Mouse (Mus musculus) ovary, postnatal 36 days (tissue): Measurements from ENCODE around the gene Usp25.
A peak's percentile ranks its signal among the peaks of the same experiment; 100 is the strongest.

Source experiments
- DNase-seq: peaks from one replicate; pipeline ENCODE4 v3.0.0; 2022; ENCODE audit warnings: low spot score, mixed read lengths

Gene Usp25

DNA sequence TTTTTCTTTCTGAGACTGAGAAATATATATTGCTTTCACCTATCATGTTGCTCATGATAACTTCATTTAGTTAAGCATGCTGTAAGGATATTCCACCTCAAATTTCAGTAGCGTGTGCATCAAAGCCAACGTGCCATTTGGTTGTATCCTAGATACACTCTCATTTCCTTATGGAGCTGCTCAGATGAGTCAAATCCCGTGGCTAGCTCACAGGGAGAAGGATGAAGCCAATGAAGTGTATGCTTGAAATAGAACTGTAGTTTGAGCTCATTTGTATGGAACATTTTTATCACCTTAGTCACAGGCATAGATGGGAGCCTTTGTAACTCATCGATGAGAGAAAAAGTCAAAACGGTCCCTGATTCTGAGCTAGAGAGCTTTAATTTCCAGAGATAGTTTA is 20.8 kb downstream of the Usp25 start:
- no peak for DNase-seq

DNA sequence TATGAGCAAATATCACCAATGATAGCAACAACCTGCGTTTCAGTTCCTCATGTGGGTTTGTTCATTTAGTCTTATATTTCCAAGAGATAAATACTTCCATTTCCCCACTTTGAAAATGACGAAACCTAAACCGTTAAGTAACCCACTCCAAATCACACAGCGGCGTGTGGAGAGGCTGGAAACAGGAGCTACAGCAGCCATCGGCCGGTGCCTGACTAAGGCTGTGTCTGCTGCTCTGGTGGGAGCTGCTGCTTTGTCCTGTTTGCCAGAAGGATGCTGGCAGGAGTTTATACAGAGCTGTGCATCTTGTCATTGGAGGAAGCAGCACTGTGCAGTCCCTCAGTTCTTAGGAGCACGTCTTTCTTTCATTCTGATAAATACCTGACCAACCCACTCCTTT is 21.2 kb downstream of the Usp25 start:
- DNase-seq, result no peak

DNA sequence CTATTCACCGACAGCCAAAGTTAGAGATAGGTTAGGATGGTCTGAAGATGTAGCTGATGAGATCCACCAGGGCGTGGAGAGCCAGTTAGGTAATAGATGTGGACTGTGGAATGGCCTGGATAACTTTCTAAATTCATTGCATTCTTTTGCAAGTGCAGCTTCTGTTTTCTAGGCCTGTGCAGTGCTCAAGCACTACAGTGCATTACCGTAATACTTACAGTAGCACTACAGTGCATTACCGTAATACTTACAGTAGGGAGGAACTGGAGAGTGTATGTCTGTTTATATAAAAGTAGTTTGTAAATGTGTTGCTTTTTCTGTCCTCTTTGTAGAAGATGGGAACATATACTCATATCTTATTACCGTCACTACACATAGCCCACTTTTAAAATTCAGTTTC is 28.1 kb downstream of the Usp25 start:
- no peak for DNase-seq

DNA sequence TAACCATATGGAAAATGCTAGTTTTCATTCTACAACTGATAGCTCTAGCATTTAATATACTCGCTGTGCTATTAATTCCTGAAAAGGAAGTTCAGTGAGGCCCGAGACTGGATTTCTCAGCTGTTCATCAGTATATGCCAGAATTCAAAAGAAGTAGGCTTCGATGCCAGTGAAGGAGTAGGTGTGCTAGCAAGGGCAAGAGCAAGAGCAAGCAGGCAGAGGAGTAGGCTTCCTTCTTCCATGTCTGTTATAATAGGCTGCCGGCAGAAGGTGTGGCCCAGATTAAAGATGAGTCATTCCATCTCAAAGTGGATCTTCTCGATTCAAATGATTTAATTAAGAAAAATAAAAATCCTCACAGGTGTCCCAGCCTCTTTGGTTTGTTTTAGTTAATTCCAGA is 30.0 kb downstream of the Usp25 start:
- DNase-seq, result no peak

DNA sequence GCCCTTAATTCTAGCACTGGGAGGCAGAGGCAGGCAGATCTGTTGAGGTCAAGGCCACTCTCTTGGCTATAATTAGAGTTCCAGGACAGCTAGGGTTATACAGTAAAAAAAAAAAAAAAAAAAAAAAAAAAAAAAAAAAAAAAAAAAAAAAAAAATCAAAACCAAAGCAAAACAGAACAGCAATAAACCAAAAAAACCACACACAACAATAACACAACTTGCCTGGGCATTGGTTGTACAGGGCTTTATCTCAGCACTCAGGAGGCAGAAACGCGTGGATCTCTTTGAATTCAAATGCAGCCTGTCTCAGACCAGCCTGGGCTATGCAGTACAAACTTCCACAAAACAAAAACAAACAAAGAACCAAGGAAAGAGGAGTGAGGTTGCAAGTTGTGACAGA is 40.7 kb downstream of the Usp25 start:
- no peak for DNase-seq

DNA sequence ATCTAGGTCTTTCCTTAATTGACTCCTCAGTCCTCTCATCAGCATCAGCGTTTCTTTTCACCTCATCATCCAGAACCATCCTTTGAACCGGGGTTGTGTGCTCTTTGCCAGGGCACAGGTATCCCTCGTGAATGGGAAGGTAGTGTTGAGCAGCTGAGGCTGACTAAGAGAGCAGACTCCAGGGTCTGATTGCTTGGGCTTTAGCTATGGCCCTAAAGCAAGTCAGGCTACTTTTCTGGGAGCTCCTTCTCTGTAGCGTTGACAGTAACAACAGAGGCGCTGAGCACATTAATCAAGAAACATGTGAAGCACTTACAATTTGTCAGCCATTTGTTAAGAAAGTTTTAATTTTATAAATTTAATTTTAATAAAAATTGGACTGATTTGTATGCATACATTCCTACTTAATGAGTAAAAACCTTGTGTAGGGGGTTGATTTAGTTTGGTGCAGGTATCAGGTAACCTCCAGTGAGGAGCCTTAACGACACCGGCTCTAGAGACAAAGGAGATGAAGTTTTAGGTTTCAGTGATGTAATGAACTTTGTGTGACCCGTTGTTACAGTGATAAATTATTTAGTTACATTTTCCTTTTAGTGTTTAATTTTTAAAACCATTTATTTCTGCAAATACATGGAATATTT is 42.1 kb downstream of the Usp25 start:
- no peak for DNase-seq

DNA sequence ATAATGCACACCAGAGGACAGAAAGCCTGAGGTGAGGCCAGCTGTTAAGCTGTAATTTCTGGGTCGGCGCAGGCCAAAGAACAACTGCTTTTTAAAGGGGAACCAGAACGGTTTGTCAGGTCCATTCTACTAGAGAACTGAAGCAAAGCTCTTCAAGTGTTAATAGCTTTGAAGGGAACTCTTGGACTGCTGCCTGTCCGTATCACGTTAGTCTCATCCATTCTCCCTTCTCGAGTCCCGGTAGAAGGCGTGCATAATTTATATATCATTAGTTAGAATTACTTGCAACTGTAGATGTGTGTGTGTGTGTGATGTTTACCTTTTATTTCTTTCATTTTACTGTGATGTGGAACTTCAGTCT is 42.6 kb downstream of the Usp25 start:
- no peak for DNase-seq

- DNase-seq, result no peak
These were observed 45.1 kb downstream of the Usp25 start for GRCm38 (mm10) chr16:77058567-77058966.

DNA sequence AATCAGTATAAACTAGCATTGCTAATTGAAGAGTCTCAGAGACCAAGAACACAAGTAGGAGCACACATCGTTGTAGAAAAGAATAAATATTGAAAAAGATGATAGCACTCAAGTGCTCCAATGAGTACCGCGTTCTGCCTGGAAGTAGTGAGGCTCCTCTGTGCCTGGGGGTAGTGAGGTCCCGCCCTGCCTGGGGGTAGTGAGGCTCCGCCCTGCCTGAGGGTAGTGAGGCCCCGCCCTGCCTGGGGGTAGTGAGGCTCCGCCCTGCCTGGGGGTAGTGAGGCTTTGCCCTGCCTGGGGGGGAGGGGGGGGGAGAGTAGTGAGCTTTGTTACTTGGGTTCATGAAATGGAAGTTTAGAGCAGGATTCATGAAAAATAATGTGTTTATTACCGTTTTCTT is 46.7 kb downstream of the Usp25 start:
- peak; percentile 12 for DNase-seq

DNA sequence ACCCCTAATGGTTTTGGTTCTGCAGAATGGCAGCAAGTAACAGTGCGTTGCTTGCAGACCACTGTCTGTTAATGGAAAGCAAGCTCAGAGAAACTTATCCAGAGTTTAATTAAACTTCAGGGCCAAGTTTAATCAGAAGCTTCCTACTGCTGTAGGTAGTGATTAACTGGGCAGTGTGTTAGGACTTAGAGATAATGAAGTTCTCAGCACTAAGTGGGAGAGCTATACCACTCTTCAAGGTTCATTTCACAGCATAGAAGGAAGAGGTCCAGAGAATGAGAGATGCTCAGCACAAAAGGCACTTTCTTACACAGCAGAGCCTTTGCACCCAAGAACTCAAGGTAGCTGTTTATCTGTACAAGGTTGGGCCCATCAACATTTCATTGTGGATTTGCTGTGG is 50.4 kb downstream of the Usp25 start:
- no peak for DNase-seq

GRCm38 (mm10) chr16:77076954-77077735 is 63.6 kb downstream of the Usp25 start:
- DNase-seq, result no peak

GRCm38 (mm10) chr16:77077736-77078005 is 64.2 kb downstream of the Usp25 start:
- no peak for DNase-seq

- no peak for DNase-seq
These were observed 70.6 kb downstream of the Usp25 start for GRCm38 (mm10) chr16:77084071-77084470.

DNA sequence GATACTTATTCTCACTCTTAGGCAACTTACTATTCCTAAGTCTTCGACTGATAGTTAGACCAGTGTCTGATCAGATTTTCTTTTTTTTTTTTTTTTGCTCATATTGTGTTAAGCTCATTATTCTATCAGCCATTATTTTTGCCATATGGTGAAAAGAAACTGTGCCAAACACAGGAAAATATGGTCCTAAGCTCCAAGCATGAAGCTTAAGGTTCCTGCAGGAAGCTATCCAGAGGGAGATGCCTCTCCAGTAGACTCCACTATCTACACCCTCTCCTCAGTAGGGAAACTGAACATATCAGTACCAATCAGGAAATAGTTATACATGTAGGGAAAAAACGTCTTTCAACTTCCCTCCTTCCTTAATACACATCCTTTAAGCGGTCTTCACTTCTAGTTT is 76.3 kb downstream of the Usp25 start:
- DNase-seq, result no peak

DNA sequence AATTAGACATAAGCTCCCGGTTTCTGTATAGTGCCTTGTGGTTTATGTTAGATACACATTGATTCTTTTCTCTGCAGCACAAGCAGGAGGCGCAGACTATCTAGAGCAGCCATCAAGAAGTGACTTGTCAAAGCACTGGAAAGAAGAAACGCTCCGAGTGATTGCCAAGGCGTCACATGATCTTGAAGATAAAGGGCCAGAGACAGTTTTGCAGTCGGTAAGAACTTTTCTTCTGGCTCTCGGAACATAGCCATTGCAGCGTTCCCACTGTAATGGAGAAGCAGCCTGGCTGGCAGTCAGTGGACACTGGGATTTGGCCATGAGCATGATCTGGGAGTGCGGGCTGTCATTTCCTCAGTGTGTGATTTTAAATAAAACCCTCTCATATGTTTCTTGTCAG is 80.0 kb downstream of the Usp25 start:
- peak; percentile 12 for DNase-seq

GRCm38 (mm10) chr16:77095017-77095551 is 81.6 kb downstream of the Usp25 start:
- DNase-seq, result no peak

GRCm38 (mm10) chr16:77099018-77099869 is 85.7 kb downstream of the Usp25 start:
- DNase-seq, result peak; percentile 57

DNA sequence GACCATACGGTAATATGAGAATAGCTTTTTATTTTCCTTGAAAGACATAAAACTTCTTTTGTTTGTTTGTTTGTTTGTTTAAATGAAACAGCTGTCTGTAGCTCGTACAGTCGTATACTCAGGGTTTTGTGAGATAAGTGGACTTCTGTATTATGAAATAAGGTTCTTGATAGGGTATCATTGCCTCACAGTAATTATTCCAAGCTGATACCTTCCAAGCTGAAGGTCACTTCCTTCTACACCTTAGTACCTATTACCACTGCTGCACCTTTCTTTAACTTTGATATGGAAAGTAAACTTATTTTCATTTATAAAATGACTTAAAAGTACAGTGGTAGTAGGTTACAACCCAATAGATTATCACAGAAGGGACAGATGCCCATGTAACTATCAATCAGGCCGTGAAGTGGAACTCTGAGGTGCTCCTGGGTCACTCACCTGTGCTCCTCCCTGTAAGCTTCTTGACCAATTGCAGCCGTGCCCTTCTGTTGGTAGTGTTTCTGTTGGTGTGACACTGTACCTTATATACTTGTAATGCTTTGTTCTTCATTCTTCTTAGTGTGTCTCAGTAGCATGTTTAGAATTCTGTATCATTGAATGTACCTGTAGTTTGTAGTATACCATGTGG is 90.2 kb downstream of the Usp25 start:
- no peak for DNase-seq

DNA sequence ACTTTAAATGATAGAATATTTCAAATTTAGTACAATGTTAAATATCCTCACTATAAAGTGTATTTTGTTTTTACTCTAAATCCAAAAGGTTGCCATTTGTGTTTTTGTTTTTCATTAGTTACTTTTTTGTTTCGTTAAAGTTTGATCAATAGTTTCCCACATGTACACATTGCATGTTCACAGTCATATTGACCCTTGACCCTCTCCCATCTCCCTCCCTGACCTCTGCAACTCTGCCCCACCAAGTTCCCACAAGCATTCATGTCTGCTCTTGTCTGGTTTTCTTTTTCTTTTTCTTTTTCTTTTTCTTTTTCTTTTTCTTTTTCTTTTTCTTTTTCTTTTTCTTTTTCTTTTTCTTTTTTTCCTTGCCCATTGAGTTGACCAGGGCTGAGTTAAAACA is 97.8 kb downstream of the Usp25 start:
- no peak for DNase-seq

- no peak for DNase-seq
These were observed 112.4 kb downstream of the Usp25 start for GRCm38 (mm10) chr16:77125908-77126307.

DNA sequence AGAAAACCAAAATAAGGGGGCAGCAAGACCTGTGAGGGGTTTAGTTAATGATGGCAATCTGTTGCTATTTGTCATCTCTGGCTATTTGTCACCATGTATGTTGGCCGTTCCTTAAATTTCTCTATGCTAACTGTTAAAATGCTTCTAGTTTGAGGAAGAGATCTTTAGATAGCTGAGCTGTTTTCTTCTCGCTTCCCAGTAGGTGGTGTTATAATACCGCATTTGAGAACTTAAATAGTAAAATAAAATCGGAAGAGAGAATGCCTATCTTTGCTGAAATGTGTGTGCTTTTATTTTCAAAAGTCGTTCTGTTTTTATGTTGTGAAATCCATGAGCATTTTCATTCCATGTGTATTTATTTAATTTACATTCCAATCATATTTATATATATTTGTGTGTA is 115.2 kb downstream of the Usp25 start:
- no peak for DNase-seq

DNA sequence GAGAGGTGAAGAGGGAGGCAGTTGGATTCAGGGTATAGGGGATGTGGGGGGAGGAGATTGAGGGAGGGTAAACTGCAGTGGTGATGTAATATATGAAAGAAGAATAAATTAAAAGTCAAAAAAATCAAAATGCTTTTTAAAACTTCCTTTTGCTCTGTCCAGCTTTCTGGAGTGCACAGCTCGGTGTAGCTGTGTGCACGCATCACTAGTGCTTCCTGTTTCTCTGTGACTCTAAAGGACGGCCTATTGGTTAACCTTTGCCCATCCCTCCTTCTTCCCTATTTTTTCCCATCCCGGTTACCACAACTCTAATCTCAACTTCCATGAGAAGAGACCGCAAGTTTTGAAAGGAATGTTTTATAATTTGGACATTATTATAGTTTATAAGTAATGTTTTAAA is 119.5 kb downstream of the Usp25 start:
- no peak for DNase-seq

DNA sequence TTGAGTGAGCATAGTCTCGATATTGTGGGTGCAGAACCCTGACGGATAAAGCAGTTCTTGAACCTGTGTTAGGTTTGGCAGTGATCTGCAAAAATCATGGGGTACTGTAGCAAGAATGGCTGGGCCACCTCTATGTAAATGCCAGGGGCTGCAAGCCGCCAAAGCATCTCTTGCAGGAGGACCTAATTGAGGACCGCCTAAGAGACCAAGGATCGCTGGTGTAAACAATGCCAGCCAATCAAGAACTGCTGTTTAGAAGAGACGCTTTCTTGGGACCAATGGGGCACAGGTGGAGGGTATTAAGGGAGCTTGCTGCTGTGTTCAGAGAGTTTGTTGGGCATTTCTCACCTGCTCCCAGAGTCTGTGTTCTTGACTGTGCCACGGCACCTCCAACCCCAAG is 127.1 kb downstream of the Usp25 start:
- no peak for DNase-seq
